Mouse (Mus musculus): ENCODE measurements around the gene Copb1.
"Not testable (repeated sequence)": the region's sequence is repeated elsewhere in the genome, so short reads cannot be mapped to it uniquely, and the experiment has no call there.

Copb1 gene

GRCm38 (mm10) chr7:114214385-114214784 is 40.1 kb downstream of the Copb1 start:
- no peak for DNase-seq

- DNase-seq, result peak; percentile 43
These were observed 41.0 kb downstream of the Copb1 start for GRCm38 (mm10) chr7:114213537-114213936.

GRCm38 (mm10) chr7:114210618-114211017 is 43.9 kb downstream of the Copb1 start:
- peak; percentile 73 for DNase-seq

GRCm38 (mm10) chr7:114209841-114210240 is 44.7 kb downstream of the Copb1 start:
- DNase-seq, result peak; percentile 14

- DNase-seq, result no peak
These were observed 50.8 kb downstream of the Copb1 start for GRCm38 (mm10) chr7:114203491-114204359.

- DNase-seq, result no peak
These were observed 51.5 kb downstream of the Copb1 start for GRCm38 (mm10) chr7:114202972-114203404.

GRCm38 (mm10) chr7:114200651-114201050 is 53.9 kb downstream of the Copb1 start:
- no peak for DNase-seq

- no peak for DNase-seq
These were observed 54.9 kb downstream of the Copb1 start for GRCm38 (mm10) chr7:114199428-114200110.

GRCm38 (mm10) chr7:114198252-114198651 is 56.3 kb downstream of the Copb1 start:
- no peak for DNase-seq

GRCm38 (mm10) chr7:114196588-114196987 is 57.9 kb downstream of the Copb1 start:
- DNase-seq, result not testable (repeated sequence)

- not testable (repeated sequence) for DNase-seq
These were observed 59.7 kb downstream of the Copb1 start for GRCm38 (mm10) chr7:114194788-114195187.

GRCm38 (mm10) chr7:114194224-114194623 is 60.3 kb downstream of the Copb1 start:
- DNase-seq, result no peak

- no peak for DNase-seq
These were observed 61.0 kb downstream of the Copb1 start for GRCm38 (mm10) chr7:114193284-114194067.

GRCm38 (mm10) chr7:114192581-114192980 is 61.9 kb downstream of the Copb1 start:
- no peak for DNase-seq

- no peak for DNase-seq
These were observed 71.1 kb downstream of the Copb1 start for GRCm38 (mm10) chr7:114183416-114183815.

- no peak for DNase-seq
These were observed 71.8 kb downstream of the Copb1 start for GRCm38 (mm10) chr7:114182708-114183107.

GRCm38 (mm10) chr7:114181391-114181790 is 73.1 kb downstream of the Copb1 start:
- peak; percentile 71 for DNase-seq

GRCm38 (mm10) chr7:114176588-114176987 is 77.9 kb downstream of the Copb1 start:
- DNase-seq, result no peak

- DNase-seq, result peak; percentile 69
These were observed 83.0 kb downstream of the Copb1 start for GRCm38 (mm10) chr7:114171354-114172097.

GRCm38 (mm10) chr7:114169996-114170395 is 84.5 kb downstream of the Copb1 start:
- no peak for DNase-seq

- DNase-seq, result no peak
These were observed 85.1 kb downstream of the Copb1 start for GRCm38 (mm10) chr7:114169381-114169780.

Measured in thymus, postnatal 14 days (tissue).